Mouse (Mus musculus): ENCODE data around the gene Arsb. TPM values are rescaled to one million over a fixed set of nuclear protein-coding genes. Genes with fewer than 3 reads are reported as not detected.

The Arsb gene
- polyA plus RNA-seq, 1 experiment = 86.9 TPM

GRCm38 (mm10) chr13:93952466-93952865, 181.0 kb downstream of the Arsb start:
- Histone ChIP-seq H3K27ac (ENCODE audit: insufficient read depth, low read length) (no peak overlapping the region), H3K4me1 (ENCODE audit: control insufficient read depth, insufficient read depth, low read length) (no peaks in the 10 kb centered on the region), H3K4me3 (ENCODE audit: insufficient read depth, low read length) (no peak overlapping the region)
- TF ChIP-seq POLR2A (IDR thresholded peaks at IDR 0.05; ENCODE audit: extremely low read depth, insufficient read depth, low read length) = no peak
- no peak for TF ChIP-seq CTCF (IDR thresholded peaks at IDR 0.05; ENCODE audit: extremely low read depth, insufficient read depth, low read length)

- Histone ChIP-seq H3K4me3 (ENCODE audit: insufficient read depth, low read length) (no peak overlapping the region), H3K4me1 (ENCODE audit: control insufficient read depth, insufficient read depth, low read length) (no peaks in the 10 kb centered on the region), H3K27ac (ENCODE audit: insufficient read depth, low read length) (no peak overlapping the region)
- TF ChIP-seq CTCF (IDR thresholded peaks at IDR 0.05; ENCODE audit: extremely low read depth, insufficient read depth, low read length) (no peak), POLR2A (IDR thresholded peaks at IDR 0.05; ENCODE audit: extremely low read depth, insufficient read depth, low read length) (no peak)
Measured at GRCm38 (mm10) chr13:93957907-93958306, 186.5 kb downstream of the Arsb start.

- Histone ChIP-seq H3K27ac (ENCODE audit: insufficient read depth, low read length) (no peak overlapping the region), H3K4me1 (ENCODE audit: control insufficient read depth, insufficient read depth, low read length) (peaks cover 4% of the 10 kb centered on the region), H3K4me3 (ENCODE audit: insufficient read depth, low read length) (no peak overlapping the region)
- TF ChIP-seq POLR2A (IDR thresholded peaks at IDR 0.05; ENCODE audit: extremely low read depth, insufficient read depth, low read length) (no peak), CTCF (IDR thresholded peaks at IDR 0.05; ENCODE audit: extremely low read depth, insufficient read depth, low read length) (no peak)
Measured at GRCm38 (mm10) chr13:93966271-93966670, 194.8 kb downstream of the Arsb start.

- H3K4me1 ChIP-seq (ENCODE audit: control insufficient read depth, insufficient read depth, low read length) = peaks cover 4% of the 10 kb centered on the region
- no peak overlapping the region for H3K4me3 ChIP-seq (ENCODE audit: insufficient read depth, low read length)
- TF ChIP-seq POLR2A (IDR thresholded peaks at IDR 0.05; ENCODE audit: extremely low read depth, insufficient read depth, low read length) (no peak), CTCF (IDR thresholded peaks at IDR 0.05; ENCODE audit: extremely low read depth, insufficient read depth, low read length) (no peak)
- H3K27ac ChIP-seq (ENCODE audit: insufficient read depth, low read length) = peak overlapping the region; percentile 52; the same call in 1 of the 2 replicates
Measured at GRCm38 (mm10) chr13:93967138-93967537, 195.7 kb downstream of the Arsb start.

- Histone ChIP-seq H3K4me3 (ENCODE audit: insufficient read depth, low read length) (no peak overlapping the region), H3K27ac (ENCODE audit: insufficient read depth, low read length) (no peak overlapping the region), H3K4me1 (ENCODE audit: control insufficient read depth, insufficient read depth, low read length) (peaks cover 4% of the 10 kb centered on the region)
- TF ChIP-seq POLR2A (IDR thresholded peaks at IDR 0.05; ENCODE audit: extremely low read depth, insufficient read depth, low read length) (no peak), CTCF (IDR thresholded peaks at IDR 0.05; ENCODE audit: extremely low read depth, insufficient read depth, low read length) (no peak)
Measured at GRCm38 (mm10) chr13:93970115-93970514, 198.7 kb downstream of the Arsb start.

DNA sequence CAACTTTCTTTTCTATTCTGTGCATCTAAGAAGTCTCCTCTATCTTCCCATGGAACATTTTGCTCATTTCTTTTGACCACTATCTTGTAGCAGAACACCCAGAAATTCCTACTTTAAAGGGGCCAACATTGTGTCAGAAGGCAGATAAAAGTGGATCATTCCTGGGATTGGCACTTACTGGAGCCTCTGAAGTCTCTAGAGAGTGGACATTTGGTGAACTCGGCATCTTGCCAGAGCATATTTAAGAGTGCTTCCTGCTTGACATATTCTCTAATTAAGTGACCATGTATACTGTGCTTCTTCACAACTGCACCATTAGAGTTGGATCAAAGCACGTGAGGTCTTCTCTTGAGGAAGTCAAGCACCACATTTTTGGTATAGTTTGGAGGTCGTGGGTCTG, 201.0 kb downstream of the Arsb start:
- H3K4me3 ChIP-seq (ENCODE audit: insufficient read depth, low read length) = no peak overlapping the region
- no peak for TF ChIP-seq POLR2A (IDR thresholded peaks at IDR 0.05; ENCODE audit: extremely low read depth, insufficient read depth, low read length)
- no peak for TF ChIP-seq CTCF (IDR thresholded peaks at IDR 0.05; ENCODE audit: extremely low read depth, insufficient read depth, low read length)
- no peak overlapping the region for H3K27ac ChIP-seq (ENCODE audit: insufficient read depth, low read length)
- no peaks in the 10 kb centered on the region for H3K4me1 ChIP-seq (ENCODE audit: control insufficient read depth, insufficient read depth, low read length)

DNA sequence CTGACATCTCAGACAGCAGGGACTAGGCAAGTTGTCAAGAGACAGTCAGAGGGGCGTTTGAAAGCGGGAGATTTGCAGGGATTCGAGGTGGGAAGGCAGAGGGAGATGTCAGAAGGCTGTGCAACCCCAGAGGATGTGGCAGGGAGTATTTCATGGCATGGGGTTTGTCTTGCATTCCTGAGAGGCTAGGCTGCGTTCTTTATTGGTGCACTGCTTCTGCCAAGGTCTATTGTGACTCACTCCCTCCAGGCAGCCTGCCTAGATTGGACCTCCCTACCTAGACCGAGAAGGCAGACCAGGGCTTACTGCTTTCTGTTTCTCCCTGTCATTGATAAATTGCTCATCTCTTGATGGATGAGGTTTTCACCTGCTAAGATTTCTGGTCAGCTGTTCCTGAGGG, 204.2 kb downstream of the Arsb start:
- H3K4me3 ChIP-seq (ENCODE audit: insufficient read depth, low read length) = no peak overlapping the region
- H3K27ac ChIP-seq (ENCODE audit: insufficient read depth, low read length) = no peak overlapping the region
- TF ChIP-seq POLR2A (IDR thresholded peaks at IDR 0.05; ENCODE audit: extremely low read depth, insufficient read depth, low read length) (no peak), CTCF (IDR thresholded peaks at IDR 0.05; ENCODE audit: extremely low read depth, insufficient read depth, low read length) (no peak)
- H3K4me1 ChIP-seq (ENCODE audit: control insufficient read depth, insufficient read depth, low read length) = no peaks in the 10 kb centered on the region; the same call in 1 of the 2 replicates

DNA sequence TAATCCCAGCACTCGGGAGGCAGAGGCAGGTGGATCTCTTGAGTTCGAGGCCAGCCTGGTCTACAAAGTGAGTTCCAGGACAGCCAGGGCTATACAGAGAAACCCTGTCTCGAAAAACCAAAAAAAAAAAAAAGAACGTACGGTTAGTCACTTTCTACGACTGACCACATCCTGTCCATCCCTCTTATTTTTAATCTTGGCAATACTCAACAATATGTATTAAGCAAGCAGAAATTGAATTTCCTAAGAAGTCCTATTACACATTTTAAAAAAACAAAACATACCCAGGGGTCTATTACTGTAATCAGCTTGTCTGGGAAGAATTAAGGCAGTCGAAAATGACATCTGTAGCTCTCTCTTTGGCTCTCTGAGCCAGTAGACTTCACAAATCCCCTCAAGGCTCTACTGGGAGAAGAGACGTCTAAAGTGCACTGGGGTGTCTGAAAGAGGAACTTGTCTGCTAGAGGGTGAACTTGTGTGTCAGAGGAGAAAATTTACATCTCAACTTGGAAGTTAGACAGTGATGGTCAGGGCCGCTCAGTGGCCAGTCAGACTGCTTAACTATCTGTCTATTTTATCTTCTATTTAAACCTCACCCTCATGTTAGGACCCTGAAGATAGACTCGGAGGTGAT, 205.6 kb downstream of the Arsb start:
- TF ChIP-seq CTCF (IDR thresholded peaks at IDR 0.05; ENCODE audit: extremely low read depth, insufficient read depth, low read length) = no peak
- TF ChIP-seq POLR2A (IDR thresholded peaks at IDR 0.05; ENCODE audit: extremely low read depth, insufficient read depth, low read length) = no peak
- no peaks in the 10 kb centered on the region; the same call in 1 of the 2 replicates for H3K4me1 ChIP-seq (ENCODE audit: control insufficient read depth, insufficient read depth, low read length)
- no peak overlapping the region for H3K27ac ChIP-seq (ENCODE audit: insufficient read depth, low read length)
- no peak overlapping the region for H3K4me3 ChIP-seq (ENCODE audit: insufficient read depth, low read length)

- no peak overlapping the region for H3K4me3 ChIP-seq (ENCODE audit: insufficient read depth, low read length)
- no peak for TF ChIP-seq CTCF (IDR thresholded peaks at IDR 0.05; ENCODE audit: extremely low read depth, insufficient read depth, low read length)
- TF ChIP-seq POLR2A (IDR thresholded peaks at IDR 0.05; ENCODE audit: extremely low read depth, insufficient read depth, low read length) = no peak
- H3K27ac ChIP-seq (ENCODE audit: insufficient read depth, low read length) = no peak overlapping the region
- H3K4me1 ChIP-seq (ENCODE audit: control insufficient read depth, insufficient read depth, low read length) = no peaks in the 10 kb centered on the region; the same call in 1 of the 2 replicates
Measured at GRCm38 (mm10) chr13:93978703-93979495, 207.5 kb downstream of the Arsb start.

- no peak for TF ChIP-seq CTCF (IDR thresholded peaks at IDR 0.05; ENCODE audit: extremely low read depth, insufficient read depth, low read length)
- no peak for TF ChIP-seq POLR2A (IDR thresholded peaks at IDR 0.05; ENCODE audit: extremely low read depth, insufficient read depth, low read length)
- no peak overlapping the region for H3K27ac ChIP-seq (ENCODE audit: insufficient read depth, low read length)
- H3K4me3 ChIP-seq (ENCODE audit: insufficient read depth, low read length) = no peak overlapping the region
- H3K4me1 ChIP-seq (ENCODE audit: control insufficient read depth, insufficient read depth, low read length) = no peaks in the 10 kb centered on the region; the same call in 1 of the 2 replicates
Measured at GRCm38 (mm10) chr13:93979754-93980153, 208.3 kb downstream of the Arsb start.
